Mouse (Mus musculus) frontal cortex, adult (tissue): ENCODE results near the gene Hhipl1.

Source experiments
- ATAC-seq: cut with Nextera tagmentation; 2 replicates; pipeline ENCODE4 v1.9.2; 2017; ENCODE audit warnings: mild to moderate bottlenecking, moderate library complexity, mixed read lengths; ENCODE audit not compliant: low TSS enrichment

The Hhipl1 gene

DNA sequence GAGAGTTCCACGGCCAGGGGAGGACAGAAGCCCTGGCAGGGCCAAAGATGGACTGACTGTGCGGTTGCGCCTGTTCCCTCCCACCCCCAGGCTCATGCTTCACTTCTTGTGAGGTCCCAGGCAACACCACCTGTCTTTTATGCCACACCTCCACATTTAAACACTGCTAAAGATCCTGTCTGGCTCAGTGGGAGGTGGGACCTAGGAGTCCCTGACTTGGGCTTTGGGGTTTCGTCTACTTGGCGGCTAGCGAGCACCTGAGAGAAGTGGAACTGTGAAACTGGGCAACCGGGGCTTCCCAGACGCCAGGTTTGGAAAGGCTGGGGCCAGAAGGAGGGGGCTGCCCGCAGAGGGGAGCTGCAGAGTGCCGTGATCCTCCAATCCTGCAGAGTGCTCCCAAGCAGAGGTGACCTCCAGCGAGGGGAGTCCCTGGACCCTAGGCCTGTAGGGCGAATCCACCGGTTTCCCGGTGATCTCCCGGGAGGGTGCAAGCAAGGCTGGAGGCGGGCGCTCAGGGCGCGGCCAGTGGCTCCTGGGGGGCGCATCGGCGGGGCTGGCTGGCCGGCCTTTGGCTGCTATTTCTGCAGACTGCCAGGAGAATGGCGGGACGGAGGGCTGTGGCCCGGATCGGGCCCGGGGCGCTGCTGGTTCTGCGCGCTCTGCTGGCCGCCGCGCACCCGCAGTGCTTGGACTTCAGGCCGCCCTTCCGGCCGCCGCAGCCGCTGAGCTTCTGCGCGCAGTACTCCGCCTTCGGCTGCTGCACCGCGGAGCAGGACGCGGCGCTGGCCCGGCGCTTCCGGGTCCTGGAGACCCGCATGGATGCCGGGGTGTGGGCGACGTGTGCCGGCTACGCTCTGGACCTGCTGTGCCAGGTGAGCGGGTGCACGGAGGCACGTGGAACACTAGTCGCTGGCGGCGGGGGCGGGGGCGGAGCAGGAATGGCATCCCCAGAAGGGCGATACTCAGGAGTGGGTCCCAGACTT lies at the start of gene Hhipl1:
Gene Hhipl1 (plus strand): TSS at position 459 of the 983 bp plus-strand sequence.
- ATAC-seq, result peak; percentile 50

GRCm38 (mm10) chr12:108256734-108257133 lies 49.3 kb upstream of the Hhipl1 start:
- ATAC-seq, result no peak

GRCm38 (mm10) chr12:108259322-108260049 lies 46.6 kb upstream of the Hhipl1 start:
- no peak for ATAC-seq

- ATAC-seq, result no peak
Measured at GRCm38 (mm10) chr12:108260950-108261349, 45.1 kb upstream of the Hhipl1 start.

DNA sequence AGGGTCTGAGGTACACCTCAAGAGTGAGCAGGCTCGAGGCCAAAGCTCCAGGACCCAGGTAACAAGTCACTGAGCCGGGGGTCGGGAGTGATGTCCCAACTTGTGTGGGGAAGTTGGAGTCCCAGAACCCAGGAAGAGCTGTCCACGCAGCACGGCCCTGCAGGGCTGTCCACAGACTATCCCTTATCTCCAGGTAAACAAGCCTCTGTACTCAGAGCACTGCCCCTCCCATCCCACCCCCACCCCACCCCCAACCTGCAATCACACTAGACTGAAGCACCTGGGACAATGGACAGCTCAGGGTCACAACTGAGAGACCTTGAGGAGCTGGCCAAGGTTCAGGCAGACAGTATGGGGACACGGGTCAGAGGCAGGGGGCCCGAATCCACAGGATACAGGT lies 41.2 kb upstream of the Hhipl1 start:
- no peak for ATAC-seq

DNA sequence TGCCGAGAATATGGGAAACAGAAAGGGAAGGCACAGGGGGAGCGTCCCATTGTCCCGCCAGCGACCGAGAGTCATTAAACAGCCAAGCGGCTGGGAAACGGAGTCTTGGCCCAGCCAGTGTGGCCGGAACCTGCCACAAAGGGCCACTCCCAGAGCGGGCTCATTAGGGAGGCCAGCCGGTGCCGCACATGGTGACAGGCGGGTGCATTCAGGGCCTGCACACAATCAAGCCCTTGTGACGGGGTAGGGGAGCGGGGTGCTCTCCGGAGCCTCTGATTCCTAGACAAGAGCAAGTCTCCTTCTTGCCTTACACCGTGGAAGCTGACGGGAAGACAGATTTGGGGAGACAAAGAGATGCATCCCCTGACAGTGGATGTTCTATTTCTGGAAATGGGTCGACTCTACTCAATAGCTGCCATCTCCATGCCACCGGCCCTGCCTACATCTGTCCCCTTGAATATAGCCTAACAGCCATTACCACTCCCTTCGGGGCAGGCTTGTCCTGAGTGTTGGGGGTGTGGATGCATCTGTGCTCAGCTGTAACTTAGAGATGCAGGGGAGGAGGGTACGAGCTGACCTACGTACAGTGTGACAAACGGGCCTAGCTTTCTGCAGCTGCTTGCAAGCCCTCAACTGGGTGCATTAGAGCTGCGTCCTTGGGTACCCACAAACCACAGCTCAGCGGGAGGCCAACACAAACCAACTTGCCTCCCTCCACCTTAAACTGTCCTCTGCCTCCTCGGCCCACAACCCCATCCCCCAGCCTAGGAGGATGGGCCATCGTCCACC lies 40.0 kb upstream of the Hhipl1 start:
- ATAC-seq, result peak; percentile 60

DNA sequence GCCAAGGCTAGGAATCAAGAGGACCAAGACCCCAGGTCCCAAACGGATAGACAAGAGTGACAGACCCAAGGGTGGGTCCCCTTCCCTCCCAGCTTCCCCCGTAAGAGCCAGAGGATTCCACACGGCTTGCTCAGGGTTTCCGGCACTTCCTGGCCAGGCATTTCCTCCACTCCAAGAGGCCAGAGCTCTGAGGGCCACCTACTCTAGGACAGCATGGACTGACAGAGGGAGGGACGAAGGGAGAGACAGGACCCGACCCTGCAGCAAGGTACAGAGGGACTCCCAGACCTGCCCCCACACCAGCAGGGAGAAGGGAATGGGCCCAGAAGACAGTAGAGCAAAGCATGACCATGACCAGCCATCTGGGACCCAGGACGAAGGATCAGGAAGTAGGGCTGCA lies 38.4 kb upstream of the Hhipl1 start:
- no peak for ATAC-seq

- ATAC-seq, result no peak
Measured at GRCm38 (mm10) chr12:108268970-108269369, 37.1 kb upstream of the Hhipl1 start.

DNA sequence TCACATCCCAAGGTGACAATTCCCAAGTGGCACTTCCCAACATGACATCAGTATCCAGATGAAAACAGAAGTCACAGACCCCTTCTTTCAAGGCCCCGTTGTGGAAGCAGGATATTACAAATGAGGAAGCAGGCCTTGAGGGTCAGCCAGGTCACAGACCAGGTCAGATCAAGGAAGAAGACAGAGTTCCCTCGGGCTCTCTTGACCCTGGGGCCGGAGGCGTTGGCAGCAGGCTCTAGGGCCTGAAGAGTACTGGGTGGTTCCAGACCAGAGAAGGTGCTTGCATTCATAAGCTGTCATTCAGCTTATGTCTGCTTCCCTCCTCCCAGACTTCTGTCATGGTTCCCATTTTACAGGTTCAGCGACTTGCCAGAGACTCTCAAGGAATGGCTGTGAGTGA lies 36.4 kb upstream of the Hhipl1 start:
- ATAC-seq, result no peak

DNA sequence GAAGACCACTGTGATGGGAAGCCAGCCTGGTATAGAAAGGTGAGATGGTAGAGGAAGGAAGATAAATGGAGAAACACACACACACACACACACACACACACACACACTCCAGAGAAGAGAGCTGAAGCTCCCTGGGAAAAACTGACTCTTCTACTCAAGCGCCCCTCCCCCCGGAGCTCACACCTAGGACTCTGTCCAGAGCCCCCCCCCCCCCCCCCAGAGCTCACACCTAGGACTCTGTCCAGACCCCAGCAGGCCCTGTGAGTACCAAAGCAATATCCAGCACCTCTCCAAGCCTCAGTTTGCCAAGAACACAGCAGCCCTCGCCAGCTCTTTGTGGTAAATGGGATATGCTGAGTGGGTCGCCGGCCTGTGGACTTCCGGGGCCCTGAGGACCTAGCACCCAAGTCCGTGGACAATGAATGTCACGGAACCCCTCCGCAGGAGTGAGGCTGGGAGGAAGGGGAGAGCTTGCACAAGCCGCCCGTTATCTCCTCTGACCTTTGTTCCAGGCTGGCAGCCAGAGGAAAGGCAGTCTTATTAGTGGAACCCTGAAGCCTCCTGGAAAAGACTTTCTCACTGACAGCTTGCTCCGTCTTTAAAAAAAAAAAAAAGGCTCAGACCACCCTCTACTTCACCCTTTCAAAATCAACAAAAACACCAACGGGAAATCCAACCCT lies 35.7 kb upstream of the Hhipl1 start:
- no peak for ATAC-seq

GRCm38 (mm10) chr12:108271351-108272142 lies 34.5 kb upstream of the Hhipl1 start:
- ATAC-seq, result no peak

- ATAC-seq, result no peak
Measured at GRCm38 (mm10) chr12:108272143-108272635, 33.9 kb upstream of the Hhipl1 start.

- ATAC-seq, result no peak
Measured at GRCm38 (mm10) chr12:108273466-108274312, 32.4 kb upstream of the Hhipl1 start.

- ATAC-seq, result no peak
Measured at GRCm38 (mm10) chr12:108274313-108274595, 31.8 kb upstream of the Hhipl1 start.

DNA sequence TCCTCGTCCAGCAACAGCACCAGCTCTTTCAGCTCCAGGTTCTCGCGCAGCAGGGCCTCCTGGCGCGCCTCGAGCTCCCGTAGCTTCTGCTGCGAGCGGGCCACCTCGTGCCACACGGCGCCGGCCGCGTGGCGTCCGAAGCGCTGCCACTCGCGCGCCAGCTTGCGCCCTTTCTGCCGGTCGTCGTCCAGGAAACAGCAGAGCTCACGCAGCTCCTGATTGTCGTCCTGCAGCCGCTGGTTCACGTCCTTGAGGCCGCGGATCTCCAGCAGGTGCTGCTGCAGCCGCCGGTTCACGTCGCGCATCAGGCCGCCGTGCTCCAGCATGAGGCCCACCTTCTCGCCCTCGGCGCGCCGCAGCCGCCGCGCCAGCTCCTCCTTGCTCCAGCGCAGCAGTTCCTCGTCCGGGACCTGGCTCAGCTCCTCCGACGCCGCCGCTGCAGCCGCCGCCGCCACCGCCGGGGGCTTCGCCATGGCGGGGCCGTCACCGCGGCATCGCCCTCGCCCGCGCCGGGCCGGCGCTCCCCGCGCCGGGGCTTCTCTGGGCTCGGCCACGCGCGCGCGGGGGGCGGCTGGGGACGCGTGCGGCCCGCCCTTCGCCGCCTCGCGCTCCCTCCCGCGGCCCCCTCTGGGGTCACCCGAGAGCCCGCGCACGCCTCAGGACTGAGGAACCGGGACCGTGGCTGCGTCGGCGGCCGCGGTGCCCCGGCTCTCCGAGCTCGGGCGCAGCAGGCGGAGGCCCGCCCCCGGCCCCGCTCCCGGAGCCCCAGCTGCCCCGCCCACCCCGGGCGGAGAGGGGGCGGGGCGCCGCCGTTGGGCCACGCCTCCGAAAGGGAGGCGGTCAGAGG lies 31.2 kb upstream of the Hhipl1 start, which contains the start of gene Ccdc85c:
Gene Ccdc85c (minus strand): TSS at position 765 of the 847 bp plus-strand sequence.
- ATAC-seq, result peak; percentile 7

DNA sequence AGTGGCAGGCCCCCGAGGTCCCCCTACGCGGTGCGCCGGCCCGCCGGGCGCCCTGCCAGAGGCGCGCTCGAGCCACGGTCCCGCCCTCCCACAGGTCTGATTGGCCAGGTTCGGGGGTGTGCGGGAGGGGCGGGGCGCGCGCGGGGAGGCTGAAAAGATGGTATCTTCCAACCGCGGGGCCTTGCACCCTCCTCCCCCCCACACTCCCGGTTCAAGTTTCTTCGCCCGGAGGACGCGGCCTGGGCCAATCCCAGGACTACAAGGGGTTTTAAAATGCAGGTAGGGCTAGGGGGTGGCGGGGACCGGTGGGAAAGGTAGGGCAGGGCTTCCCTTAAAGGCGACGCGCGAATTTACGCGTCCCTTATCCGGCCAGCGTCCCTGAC lies 30.6 kb upstream of the Hhipl1 start:
- ATAC-seq, result peak; percentile 62

DNA sequence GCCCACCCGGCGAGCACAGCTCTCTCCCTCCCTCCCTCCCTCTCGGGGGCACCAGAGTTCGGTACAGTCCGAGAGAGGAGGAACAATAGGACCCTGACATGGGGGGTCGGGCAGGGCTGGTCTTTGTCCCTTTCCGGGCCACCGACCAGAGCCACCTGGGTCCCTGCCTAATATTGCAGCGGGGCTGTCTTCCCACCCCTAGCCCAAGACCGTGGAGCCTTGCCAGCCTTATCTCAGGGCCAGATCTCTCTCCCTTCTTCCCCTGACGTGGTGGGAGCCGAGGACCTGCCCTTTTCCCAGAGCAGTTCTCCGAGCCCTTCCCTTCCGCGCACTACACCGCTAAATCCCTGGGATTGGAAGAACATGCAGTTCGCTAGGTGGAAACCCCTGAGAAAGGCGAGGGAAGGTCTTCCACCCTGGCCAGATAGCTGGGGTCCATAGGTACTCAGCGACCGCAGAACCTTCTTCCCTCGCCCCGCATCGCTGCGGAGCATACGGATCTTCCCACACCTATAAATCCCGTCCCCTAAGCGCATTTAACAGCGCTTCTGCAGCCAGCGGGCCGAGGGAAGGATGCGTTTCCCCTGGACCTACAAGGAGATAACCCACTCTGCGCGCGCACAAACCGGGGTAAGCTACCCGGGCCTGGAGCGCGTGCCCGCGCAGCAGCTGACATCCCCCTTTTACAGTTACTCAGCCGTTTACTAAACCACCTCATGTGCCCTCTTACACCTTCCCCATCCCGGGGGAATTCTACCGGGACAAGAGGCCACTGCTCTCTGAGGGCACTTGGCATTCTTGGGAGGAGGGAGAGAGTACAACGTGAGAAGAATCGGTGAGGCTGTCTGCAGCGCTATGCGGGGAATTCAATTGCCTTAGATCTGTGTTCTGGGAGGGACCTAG lies 29.9 kb upstream of the Hhipl1 start:
- peak; percentile 21; the same call in 1 of the 2 replicates for ATAC-seq
